Mouse (Mus musculus): ENCODE measurements around the gene Ctsm.
"Not testable (repeated sequence)": the region's sequence is repeated elsewhere in the genome, so short reads cannot be mapped to it uniquely, and the experiment has no call there.

The Ctsm gene

DNA sequence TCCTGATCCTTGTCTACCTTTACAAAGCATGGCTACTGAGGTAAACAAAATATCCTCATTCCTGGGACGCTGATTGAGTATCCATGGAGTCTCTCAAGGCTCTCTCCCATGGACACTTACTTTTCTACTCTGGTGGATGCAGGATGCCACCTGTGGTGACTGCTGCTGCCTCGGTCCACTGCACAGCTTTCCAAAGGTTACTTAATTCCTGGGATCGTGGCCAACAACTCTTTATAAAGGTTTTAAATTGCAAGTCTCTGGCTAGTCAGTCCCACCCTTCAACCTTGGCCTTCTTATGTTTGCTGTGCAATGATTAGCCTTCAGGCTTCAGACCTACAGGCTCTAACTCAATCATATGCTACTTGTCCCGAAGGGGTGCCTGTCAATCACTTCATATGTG lies at the start of gene Ctsm:
TSS of gene Ctsm (minus strand) at position 209 of the 400 bp plus-strand sequence.
- DNase-seq (ENCODE audit: low read depth) = no peak

DNA sequence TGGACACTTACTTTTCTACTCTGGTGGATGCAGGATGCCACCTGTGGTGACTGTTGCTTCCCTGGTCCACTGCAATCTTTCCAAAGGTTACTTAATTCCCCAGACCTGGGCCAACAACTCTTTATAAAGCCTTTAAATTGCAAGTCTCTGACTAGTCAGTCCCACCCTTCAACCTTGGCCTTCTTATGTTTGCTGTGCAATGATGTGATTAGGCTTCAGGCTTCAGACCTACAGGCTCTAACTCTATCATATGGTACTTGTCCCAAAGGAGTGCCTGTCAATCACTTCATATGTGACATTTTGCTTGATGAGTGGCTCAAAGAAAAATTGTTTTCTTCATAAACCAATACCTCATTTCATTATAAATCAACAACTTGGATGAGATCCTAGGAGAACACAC lies 28.4 kb upstream of the Ctsm start, which contains the start of gene Cts3:
TSS of gene Cts3 (minus strand) at position 101 of the 400 bp plus-strand sequence.
- DNase-seq (ENCODE audit: low read depth) = no peak

DNA sequence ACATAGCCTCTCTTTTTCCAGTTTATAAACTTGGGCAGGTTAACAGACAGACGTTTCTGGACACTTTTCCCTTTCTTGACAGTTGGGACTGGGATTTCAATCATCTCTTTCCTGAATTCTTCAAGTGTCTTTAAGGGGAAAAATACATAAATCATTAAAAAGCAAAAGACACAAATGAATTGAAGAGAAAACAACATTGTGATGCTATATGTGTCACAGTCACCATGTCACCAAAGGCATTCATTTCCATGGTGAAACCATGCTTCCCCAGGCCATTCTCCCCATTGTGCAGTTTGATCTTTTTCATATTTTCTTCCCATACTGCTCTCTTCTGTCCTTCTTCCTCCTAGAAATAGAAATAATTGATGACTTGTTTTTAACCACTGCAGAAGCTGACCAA lies 26.4 kb upstream of the Ctsm start, which contains the start of gene Gm49352:
TSS of gene Gm49352 (minus strand) at position 101 of the 400 bp plus-strand sequence.
- not testable (repeated sequence) for DNase-seq (ENCODE audit: low read depth)

Measured in c-Kit-positive CD71-positive TER-119-negative erythroid progenitor cells, embryonic 14.5 days (primary cell).